Mouse (Mus musculus): ENCODE data around the gene Kmt2e. TPM values are rescaled to one million over a fixed set of nuclear protein-coding genes. Genes with fewer than 3 reads are reported as not detected.

The Kmt2e gene
- total RNA-seq (2012; rRNA removed) (16.2 and 21.5 TPM in 2 replicates), polyA plus RNA-seq (2012; ENCODE audit: insufficient read depth in 1 of 2, insufficient read length in 2 of 2, low read depth in 1 of 2, low replicate concordance in 2 of 2, missing spikeins in 1 of 2) (10 to 100 TPM; 29.3 to 75.6 TPM)

DNA sequence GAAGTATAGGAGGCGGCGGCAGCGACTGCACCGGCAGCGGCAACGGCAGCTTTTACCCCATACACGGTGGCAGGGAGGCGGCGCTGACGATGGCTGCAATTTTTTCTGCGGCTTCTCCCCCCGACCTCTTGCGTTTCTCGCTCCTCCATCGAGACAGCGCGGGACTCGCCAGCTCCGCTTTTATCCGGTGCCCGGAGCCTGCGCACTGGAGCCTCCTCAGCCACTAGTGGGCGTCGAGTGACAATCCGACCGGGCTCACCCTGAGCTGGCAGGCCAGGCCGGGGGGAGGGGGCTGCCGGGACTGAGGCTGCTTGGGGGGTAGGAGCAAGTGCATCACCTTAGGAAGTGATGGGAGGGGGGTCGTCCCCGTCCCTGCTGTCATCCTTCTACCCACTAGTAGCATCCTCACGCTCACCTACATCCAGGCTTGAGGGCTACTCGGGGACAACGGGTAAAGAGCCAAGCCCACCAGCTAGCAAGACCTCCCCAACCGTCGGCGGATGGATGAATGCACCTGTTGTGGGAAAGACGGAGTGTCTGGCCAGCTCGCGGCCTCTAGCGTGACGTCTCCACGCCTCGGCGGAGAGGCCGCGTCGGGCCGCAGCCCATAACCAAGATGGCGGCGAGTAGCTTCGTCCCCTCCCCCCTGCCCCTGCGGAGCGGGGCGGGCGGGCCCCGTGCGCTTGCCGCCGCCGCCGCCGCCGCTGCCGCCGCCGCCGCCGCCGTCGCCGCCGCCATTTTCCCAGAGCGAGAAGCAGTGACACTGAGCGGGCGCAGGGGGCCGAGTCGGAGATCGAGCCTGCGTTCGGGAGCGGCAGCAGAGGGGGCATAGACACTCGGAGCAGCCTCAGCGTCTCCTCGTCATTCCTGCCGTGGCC is at the start of gene Kmt2e:
Gene Kmt2e (plus strand): TSS at position 722 of the 878 bp plus-strand sequence.
- peak; percentile 91 for DNase-seq (ENCODE audit: low read depth, low spot score)
- H3K4me3 ChIP-seq (ENCODE audit: control insufficient read depth in 1 of 2, insufficient read depth in 1 of 2, low read depth in 2 of 2, low read length in 2 of 2): peak within 1 kb of the TSS; percentile 87 to 90
- peak; percentile 75 for TF ChIP-seq ZMIZ1 (IDR thresholded peaks at IDR 0.05; ENCODE audit: low read depth, low read length)
- no peak for TF ChIP-seq MAFK (IDR thresholded peaks at IDR 0.05; ENCODE audit: borderline replicate concordance, low read depth, low read length)
- peak; percentile 85 for TF ChIP-seq HCFC1 (IDR thresholded peaks at IDR 0.05; ENCODE audit: low read depth, low read length)
- peak; percentile 73 to 89; a peak in 3 of 4 replicates for TF ChIP-seq POLR2A (IDR thresholded peaks at IDR 0.05; ENCODE audit: control insufficient read depth in 1 of 2, insufficient read depth in 1 of 2, low read depth in 1 of 2, low read length in 2 of 2, poor library complexity in 1 of 2)
- TF ChIP-seq GATA1 (IDR thresholded peaks at IDR 0.05; ENCODE audit: low read depth, low read length): no peak
- 0 out of 2 replicates have a peak, but pooled peaks have one; percentile 5 for TF ChIP-seq MYB (IDR thresholded peaks at IDR 0.05; ENCODE audit: low read depth, low read length)
- peak; percentile 13 to 21; a peak in 2 of 4 replicates for TF ChIP-seq EP300 (IDR thresholded peaks at IDR 0.05; ENCODE audit: low read depth in 1 of 2, low read length in 2 of 2)
- TF ChIP-seq NELFE (IDR thresholded peaks at IDR 0.05; ENCODE audit: low read depth, low read length): peak; percentile 87
- peak; percentile 18; the same call in 1 of the 2 replicates for TF ChIP-seq RCOR1 (IDR thresholded peaks at IDR 0.05; ENCODE audit: low read depth, low read length)
- no peak for TF ChIP-seq ELF1 (IDR thresholded peaks at IDR 0.05; ENCODE audit: low read depth, low read length)
- TF ChIP-seq JUND (IDR thresholded peaks at IDR 0.05; ENCODE audit: low read depth, low read length): 0 out of 2 replicates have a peak, but pooled peaks have one; percentile 20
- TF ChIP-seq UBTF (IDR thresholded peaks at IDR 0.05; ENCODE audit: borderline replicate concordance, insufficient read depth, low read depth, low read length): peak; percentile 78; the same call in 1 of the 2 replicates
- peak; percentile 45 for TF ChIP-seq CHD2 (IDR thresholded peaks at IDR 0.05; ENCODE audit: low read length)
- TF ChIP-seq NRF1 (IDR thresholded peaks at IDR 0.05; ENCODE audit: insufficient read depth, low read depth, low read length, poor library complexity, severe bottlenecking): peak; percentile 82
- peak; percentile 45 for TF ChIP-seq ETS1 (IDR thresholded peaks at IDR 0.05; ENCODE audit: low read depth, low read length)
- TF ChIP-seq E2F4 (IDR thresholded peaks at IDR 0.05; ENCODE audit: borderline replicate concordance, low read depth, low read length): peak; percentile 69; the same call in 1 of the 2 replicates
- TF ChIP-seq CHD1 (IDR thresholded peaks at IDR 0.05; ENCODE audit: low read depth, low read length): peak; percentile 96
- no peak for TF ChIP-seq ZC3H11A (IDR thresholded peaks at IDR 0.05; ENCODE audit: low read depth, low read length)
- peak in 2 of 3 experiments; percentile 34 to 65; a peak in 4 of 6 replicates for TF ChIP-seq CTCF (IDR thresholded peaks at IDR 0.05 in 2 of 3, conservative IDR thresholded peaks at IDR 0.05 in 1 of 3; ENCODE audit: control insufficient read depth in 1 of 3, insufficient read depth in 1 of 3, low read depth in 2 of 3, low read length in 3 of 3, poor library complexity in 1 of 3, severe bottlenecking in 1 of 3)
- 0 out of 2 replicates have a peak, but pooled peaks have one; percentile 30 for TF ChIP-seq BHLHE40 (IDR thresholded peaks at IDR 0.05; ENCODE audit: borderline replicate concordance, low read depth, low read length)
- TF ChIP-seq MYC (IDR thresholded peaks at IDR 0.05; ENCODE audit: low read depth, low read length): peak; percentile 43
- no peak for TF ChIP-seq USF2 (IDR thresholded peaks at IDR 0.05; ENCODE audit: borderline replicate concordance in 1 of 2, insufficient read depth in 1 of 2, low read depth in 1 of 2, low read length in 2 of 2)
- peak; percentile 77 for TF ChIP-seq MXI1 (IDR thresholded peaks at IDR 0.05; ENCODE audit: low read depth, low read length)
- TF ChIP-seq POLR2AphosphoS5 (IDR thresholded peaks at IDR 0.05; ENCODE audit: borderline replicate concordance, low read depth, low read length): no peak; the same call in 1 of the 2 replicates
- TF ChIP-seq MAZ (IDR thresholded peaks at IDR 0.05; ENCODE audit: low read depth, low read length): peak; percentile 62
- TF ChIP-seq USF1 (IDR thresholded peaks at IDR 0.05; ENCODE audit: low read depth, low read length): no peak; the same call in 1 of the 2 replicates
- TF ChIP-seq KAT2A (conservative IDR thresholded peaks at IDR 0.05; ENCODE audit: low read depth, low read length): peak; percentile 60
- TF ChIP-seq GABPA (IDR thresholded peaks at IDR 0.05; ENCODE audit: low read depth, low read length): no peak; the same call in 1 of the 2 replicates
- no peak for TF ChIP-seq TAL1 (IDR thresholded peaks at IDR 0.05; ENCODE audit: low read length)
- peak; percentile 81 for TF ChIP-seq SIN3A (IDR thresholded peaks at IDR 0.05; ENCODE audit: low read length)
- TF ChIP-seq TCF12 (IDR thresholded peaks at IDR 0.05; ENCODE audit: low read depth, low read length): peak; percentile 51
- TF ChIP-seq POLR2AphosphoS2 (IDR thresholded peaks at IDR 0.05; ENCODE audit: low read length): no peak; the same call in 1 of the 2 replicates
- TF ChIP-seq SMC3 (IDR thresholded peaks at IDR 0.05; ENCODE audit: low read depth, low read length): peak; percentile 5; the same call in 1 of the 2 replicates
- TF ChIP-seq ZNF384 (IDR thresholded peaks at IDR 0.05; ENCODE audit: low read depth, low read length): no peak

More for the DNA sequence above, at the start of gene Kmt2e:
- Histone ChIP-seq H3K79me2 (ENCODE audit: control insufficient read depth, insufficient read depth, low read length, poor library complexity) (peaks cover 63% of the 10 kb centered on the region), H3K9ac (ENCODE audit: control insufficient read depth, low read depth, low read length, poor library complexity, severe bottlenecking) (peak within 1 kb of the TSS; percentile 95), H3K9me3 (replicated peaks; ENCODE audit: insufficient read depth, low read length) (no peaks in the 10 kb centered on the region), H3K27me3 (ENCODE audit: control insufficient read depth in 1 of 2, insufficient read depth in 2 of 2, low read length in 2 of 2) (no peaks in the 10 kb centered on the region), H3K36me3 (ENCODE audit: control insufficient read depth in 1 of 2, insufficient read depth in 2 of 2, low read length in 2 of 2) (peaks cover 2 to 37% of the 10 kb centered on the region in 2 experiments; a peak in 3 of 4 replicates), H3K27ac (ENCODE audit: control insufficient read depth, low read depth, low read length) (peak within 1 kb of the TSS; percentile 98), H3K4me1 (ENCODE audit: control insufficient read depth in 1 of 2, insufficient read depth in 2 of 2, low read length in 2 of 2) (peaks cover 6 to 33% of the 10 kb centered on the region in 2 experiments)
